Mouse (Mus musculus): ENCODE measurements at regions not wholly inside any gene's neighbourhood (a gene's known extent, or its start where the extent isn't known, plus 50 kb on each side); places are given as distances from the start of the nearest gene placed in this dataset.

- DNase-seq, result no peak
- intact Hi-C loops (cut with DNase I), result no loop called here
Observed at GRCm38 (mm10) chr16:76611061-76611460, 237.4 kb upstream of the Nrip1 start.

GRCm38 (mm10) chr16:76604914-76605313 is 231.3 kb upstream of the Nrip1 start:
- intact Hi-C loops (cut with DNase I), result no loop called here
- DNase-seq, result no peak

- DNase-seq, result no peak
- intact Hi-C loops (cut with DNase I), result no loop called here
Observed at GRCm38 (mm10) chr16:76603846-76604258, 230.2 kb upstream of the Nrip1 start.

GRCm38 (mm10) chr16:76603431-76603830 is 229.8 kb upstream of the Nrip1 start:
- DNase-seq, result no peak
- intact Hi-C loops (cut with DNase I), result no loop called here

- DNase-seq, result peak; percentile 32 to 48
Observed at GRCm38 (mm10) chr16:76600131-76600530, 226.5 kb upstream of the Nrip1 start.

GRCm38 (mm10) chr16:76591956-76592768 is 218.5 kb upstream of the Nrip1 start:
- intact Hi-C loops (cut with DNase I), result no loop called here

More at GRCm38 (mm10) chr16:76600131-76600530, 226.5 kb upstream of the Nrip1 start:
- intact Hi-C loops (cut with DNase I), result no loop called here

GRCm38 (mm10) chr16:76589791-76590190 is 216.2 kb upstream of the Nrip1 start:
- no peak for DNase-seq
- intact Hi-C loops (cut with DNase I), result no loop called here

More at GRCm38 (mm10) chr16:76591956-76592768, 218.5 kb upstream of the Nrip1 start:
- no peak for DNase-seq

GRCm38 (mm10) chr16:76577206-76577605 is 203.6 kb upstream of the Nrip1 start:
- no peak for DNase-seq

GRCm38 (mm10) chr16:76575281-76575680 is 201.7 kb upstream of the Nrip1 start:
- DNase-seq, result no peak
- intact Hi-C loops (cut with DNase I), result no loop called here

More at GRCm38 (mm10) chr16:76577206-76577605, 203.6 kb upstream of the Nrip1 start:
- intact Hi-C loops (cut with DNase I), result no loop called here

- DNase-seq, result no peak
- intact Hi-C loops (cut with DNase I), result no loop called here
Observed at GRCm38 (mm10) chr16:76566220-76566619, 192.6 kb upstream of the Nrip1 start.

- DNase-seq, result no peak
- intact Hi-C loops (cut with DNase I), result no loop called here
Observed at GRCm38 (mm10) chr16:76554846-76555245, 181.2 kb upstream of the Nrip1 start.

- no peak for DNase-seq
Observed at GRCm38 (mm10) chr16:76549628-76550027, 176.0 kb upstream of the Nrip1 start.

GRCm38 (mm10) chr16:76547087-76547486 is 173.5 kb upstream of the Nrip1 start:
- intact Hi-C loops (cut with DNase I), result no loop called here
- DNase-seq, result no peak

More at GRCm38 (mm10) chr16:76549628-76550027, 176.0 kb upstream of the Nrip1 start:
- intact Hi-C loops (cut with DNase I), result no loop called here

- DNase-seq, result no peak
- intact Hi-C loops (cut with DNase I), result no loop called here
Observed at GRCm38 (mm10) chr16:76546632-76547031, 173.0 kb upstream of the Nrip1 start.

GRCm38 (mm10) chr16:76545942-76546341 is 172.3 kb upstream of the Nrip1 start:
- intact Hi-C loops (cut with DNase I), result no loop called here
- DNase-seq, result no peak

GRCm38 (mm10) chr16:76544972-76545371 is 171.3 kb upstream of the Nrip1 start:
- no peak for DNase-seq
- intact Hi-C loops (cut with DNase I), result no loop called here

- DNase-seq, result no peak
- intact Hi-C loops (cut with DNase I), result no loop called here
Observed at GRCm38 (mm10) chr16:76540964-76541363, 167.3 kb upstream of the Nrip1 start.

- no peak for DNase-seq
- intact Hi-C loops (cut with DNase I), result no loop called here
Observed at GRCm38 (mm10) chr16:76540328-76540923, 166.8 kb upstream of the Nrip1 start.

- peak; percentile 64 to 73 for DNase-seq
- intact Hi-C loops (cut with DNase I), result no loop called here
Observed at GRCm38 (mm10) chr16:76539669-76540068, 166.0 kb upstream of the Nrip1 start.

GRCm38 (mm10) chr16:76537871-76538270 is 164.2 kb upstream of the Nrip1 start:
- intact Hi-C loops (cut with DNase I), result no loop called here
- DNase-seq, result no peak

GRCm38 (mm10) chr16:76532928-76533217 is 159.2 kb upstream of the Nrip1 start:
- intact Hi-C loops (cut with DNase I), result no loop called here
- DNase-seq, result no peak

All from heart, postnatal 10 days (tissue).